Mouse (Mus musculus) bone marrow macrophage, adult 2 months (primary cell): ENCODE measurements around the gene Myrf.

Source experiments
- CTCF ChIP-seq: IDR thresholded peaks from 2 replicates; pipeline ENCODE4 v1.5.1; 2012; ENCODE audit warnings: low read depth, mild to moderate bottlenecking, low read length, moderate library complexity
- POLR2A ChIP-seq: IDR thresholded peaks from 2 replicates; pipeline ENCODE4 v1.6.1; 2012; ENCODE audit warnings: mild to moderate bottlenecking, low read depth, low read length, borderline replicate concordance

GRCm38 (mm10) chr19:10173116-10173718 is 67.3 kb downstream of the Myrf start:
- TF ChIP-seq CTCF = no peak; the same call in 1 of the 2 replicates
- TF ChIP-seq POLR2A = no peak
